Mouse (Mus musculus) spleen, adult 2 months (tissue): Measurements from ENCODE around the gene Pin1rt1.

Experiments
- CTCF ChIP-seq: fragments of 200-500 bp; IDR thresholded peaks from 2 replicates; pipeline ENCODE4 v1.5.1; 2011; ENCODE audit warnings: mild to moderate bottlenecking, inconsistent platforms; ENCODE audit not compliant: insufficient read depth, insufficient read length, insufficient replicate concordance; ENCODE audit errors: extremely low read depth
- POLR2A ChIP-seq: fragments of 200-500 bp; IDR thresholded peaks from 2 replicates; pipeline ENCODE4 v1.6.1; 2011; ENCODE audit warnings: low read depth, low read length, inconsistent platforms

GRCm38 (mm10) chr2:104716279-104716678, at the start of gene Pin1rt1:
- no peak for TF ChIP-seq CTCF
- no peak for TF ChIP-seq POLR2A
